Mouse (Mus musculus) T-helper 17 cell (primary cell): ENCODE results near the gene Tiam1.

Experiments used
- in situ Hi-C, 2 experiments: fragments of 300-600 bp; cut with MboI, MseI; formaldehyde crosslinking; loops; 1 replicate in 1 of 2; 2 replicates in 1 of 2; pipeline ENCODE4 v1.15.1; 2025; ENCODE audit warnings: high pct_unique_total_duplicates in 2 of 2

Gene Tiam1

DNA sequence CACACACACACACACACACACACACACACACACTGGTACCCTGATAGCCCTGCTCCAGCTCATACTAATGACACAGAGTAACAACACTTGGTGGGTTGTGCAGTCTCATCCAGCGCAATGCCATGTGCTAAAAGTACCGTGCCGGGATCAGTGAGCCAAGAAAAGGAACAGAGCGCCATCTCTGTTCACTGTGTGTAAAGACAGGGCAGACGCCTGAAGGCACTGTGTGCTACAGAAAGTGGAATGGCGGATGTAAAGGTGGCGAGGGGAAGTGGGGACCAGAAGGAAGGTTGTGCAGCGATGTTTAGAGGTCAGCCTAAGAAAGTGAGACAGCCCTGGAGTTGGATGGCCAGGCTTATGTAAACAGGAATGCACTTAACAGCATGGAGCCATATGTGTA is 221.1 kb downstream of the Tiam1 start:
- in situ Hi-C loops: no loop called here

DNA sequence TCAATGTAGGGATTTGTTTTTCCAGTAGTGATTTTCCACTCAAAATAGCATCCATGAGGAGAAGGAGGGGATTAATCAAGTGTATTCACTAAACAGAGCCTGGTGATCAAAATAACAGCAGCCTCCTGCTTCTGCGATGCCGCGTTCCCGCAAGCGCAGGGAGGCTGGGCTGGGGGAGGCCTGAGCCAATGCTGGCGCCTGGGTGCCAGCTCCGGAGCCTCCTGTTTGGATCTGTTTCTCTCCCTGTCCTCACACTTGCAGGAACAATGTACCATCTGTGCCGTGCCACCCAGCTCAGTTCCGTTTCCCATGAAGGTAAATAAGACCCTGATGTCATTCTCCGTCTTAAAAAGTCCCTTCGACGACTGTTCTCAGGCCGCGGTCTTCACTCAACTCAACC is 222.2 kb downstream of the Tiam1 start:
- in situ Hi-C loops: no loop called here

DNA sequence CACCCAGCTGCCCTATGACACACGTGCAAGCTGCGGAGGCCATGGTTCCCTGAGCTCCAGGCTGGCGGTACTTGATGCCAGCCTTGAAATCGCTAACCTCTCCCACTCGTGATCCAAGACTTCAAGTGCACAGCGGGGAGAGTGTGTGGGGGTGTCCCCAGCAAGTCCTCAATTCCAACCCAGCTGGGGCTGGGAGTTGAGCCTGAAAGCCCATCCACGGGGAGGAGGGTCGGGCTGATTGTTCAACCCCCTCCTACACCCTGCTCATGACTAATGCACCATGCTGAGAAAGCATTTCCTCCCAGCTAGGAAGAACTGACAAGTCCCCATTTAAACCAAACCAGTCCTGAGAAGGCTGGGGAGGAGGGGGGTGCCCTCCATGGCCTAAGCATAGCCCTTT is 223.2 kb downstream of the Tiam1 start:
- in situ Hi-C loops: no loop called here

DNA sequence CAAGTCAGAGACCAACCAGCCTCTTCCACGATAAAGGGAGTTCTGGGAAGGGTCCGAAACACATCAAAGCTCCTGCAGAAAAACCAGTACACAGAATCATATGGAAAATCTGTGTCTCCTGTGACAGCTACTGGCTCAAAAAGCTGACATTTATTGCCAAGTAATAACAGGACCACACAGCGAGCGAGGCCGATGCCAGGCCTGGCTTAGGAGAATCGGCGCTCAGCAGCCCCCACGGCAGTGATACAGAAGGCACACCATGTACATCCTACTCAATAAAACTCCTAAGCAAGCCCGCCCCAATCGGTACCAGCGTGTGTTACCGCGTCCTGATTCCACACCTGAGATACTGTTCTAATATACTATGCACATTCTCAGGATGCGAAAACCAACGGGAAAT is 226.2 kb downstream of the Tiam1 start:
- in situ Hi-C loops: loop anchor here in 1 of 2 experiments (5.0 kb wide), 1 partner anchor 145 kb away; no protein-coding TSS in a partner anchor

GRCm38 (mm10) chr16:89914946-89915345 is 228.6 kb downstream of the Tiam1 start:
- in situ Hi-C loops: loop anchor here in 1 of 2 experiments (5.0 kb wide), 1 partner anchor 143 kb away; no protein-coding TSS in a partner anchor

GRCm38 (mm10) chr16:89912686-89913375 is 230.7 kb downstream of the Tiam1 start:
- in situ Hi-C loops: no loop called here

DNA sequence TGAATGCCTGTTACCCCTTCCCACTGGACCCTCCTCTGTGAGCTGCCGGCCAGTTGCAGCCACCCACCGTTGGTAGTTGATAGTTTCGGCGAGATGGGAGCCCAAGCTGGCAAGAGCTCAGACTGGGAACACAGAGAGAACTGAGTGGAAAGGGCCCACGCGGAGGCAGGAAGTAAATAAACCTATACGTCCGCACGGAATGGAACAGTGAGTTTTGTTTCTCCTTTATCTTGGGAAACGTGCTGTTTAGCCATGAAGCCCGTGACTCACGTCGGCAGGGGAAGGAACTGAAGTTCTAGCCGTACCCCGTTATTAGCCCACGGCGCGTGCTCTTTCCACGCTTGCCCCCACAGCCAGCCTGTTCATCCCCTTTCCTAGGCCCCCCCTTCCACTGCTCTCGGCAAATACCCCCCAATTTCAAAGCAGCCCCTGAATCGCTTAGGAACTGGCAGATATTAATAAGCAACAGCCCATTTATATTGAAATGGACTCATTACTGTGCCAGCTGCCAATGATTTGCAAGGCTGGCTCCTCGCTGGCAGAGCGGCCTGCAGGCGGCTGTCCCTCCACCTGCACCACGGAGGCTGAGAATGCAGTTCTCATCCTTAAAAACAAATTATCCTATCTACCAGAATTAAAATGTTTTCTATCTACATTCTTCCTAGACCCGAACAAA is 234.0 kb downstream of the Tiam1 start:
- in situ Hi-C loops: no loop called here

DNA sequence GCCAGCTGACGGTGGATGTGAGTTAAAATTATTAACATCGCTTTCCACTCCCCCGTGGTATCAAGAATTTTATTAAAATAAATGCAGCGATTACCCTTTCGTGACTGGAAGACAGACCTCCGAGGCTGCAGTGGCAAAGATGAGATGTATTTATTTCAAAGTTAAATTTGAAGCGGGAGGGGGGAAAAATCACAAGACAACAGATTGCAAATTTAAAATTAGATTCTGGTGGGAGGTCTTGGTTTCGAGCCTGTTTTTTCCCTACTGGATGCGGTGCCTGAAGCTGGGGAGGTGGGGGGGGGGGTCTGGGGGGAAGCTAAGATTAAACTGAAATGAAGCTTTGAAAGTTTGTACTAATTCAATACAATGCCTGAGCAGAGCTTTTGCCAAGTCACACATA is 235.9 kb downstream of the Tiam1 start:
- in situ Hi-C loops: no loop called here

- in situ Hi-C loops: no loop called here
Measured at GRCm38 (mm10) chr16:89906909-89907308, 236.7 kb downstream of the Tiam1 start.

- in situ Hi-C loops: no loop called here
Measured at GRCm38 (mm10) chr16:89905730-89906305, 237.8 kb downstream of the Tiam1 start.

DNA sequence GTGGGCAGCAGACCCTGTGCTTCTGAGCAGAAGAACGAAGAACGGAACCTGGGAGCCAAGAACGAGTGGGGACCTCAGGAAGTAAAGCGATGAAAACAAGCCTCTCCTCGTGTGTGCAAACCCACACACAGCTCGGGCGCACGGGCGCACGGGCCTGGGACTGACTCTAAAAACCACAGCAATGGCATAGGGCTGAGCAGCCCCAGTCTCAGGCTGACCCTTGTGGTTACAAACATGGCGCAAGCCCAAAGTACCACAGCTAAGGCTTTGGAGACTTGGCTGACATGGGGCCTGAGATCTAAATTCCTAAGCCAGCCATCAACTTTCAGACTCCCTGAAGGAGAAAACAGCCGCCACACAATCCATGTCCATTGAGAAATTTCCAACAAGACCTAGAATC is 239.4 kb downstream of the Tiam1 start:
- in situ Hi-C loops: no loop called here

GRCm38 (mm10) chr16:89902578-89903304 is 240.8 kb downstream of the Tiam1 start:
- in situ Hi-C loops: no loop called here

- in situ Hi-C loops: no loop called here
Measured at GRCm38 (mm10) chr16:89900681-89901080, 242.9 kb downstream of the Tiam1 start.

DNA sequence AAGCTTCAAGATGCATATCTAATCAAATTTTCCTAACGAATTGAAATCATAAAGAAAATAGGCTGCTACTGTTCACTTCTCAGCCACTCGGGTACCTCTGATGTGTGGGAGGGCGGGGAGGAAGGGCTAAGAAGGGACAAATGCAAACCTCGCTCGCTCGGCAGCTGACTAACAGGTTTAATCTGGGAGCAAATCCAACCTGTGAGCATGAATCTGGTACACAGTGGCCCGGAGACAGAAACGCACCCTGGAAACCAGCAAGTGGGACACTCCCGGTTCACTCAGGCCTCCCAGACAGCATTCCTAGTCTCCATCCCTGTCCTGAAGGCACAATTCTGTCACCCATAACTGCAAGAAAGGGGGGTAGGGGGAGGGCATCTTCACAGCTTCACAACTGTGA is 244.4 kb downstream of the Tiam1 start:
- in situ Hi-C loops: loop anchor here in 1 of 2 experiments (5.0 kb wide), 1 partner anchor 57 kb away; no protein-coding TSS in a partner anchor

- in situ Hi-C loops: loop anchor here in 1 of 2 experiments (5.0 kb wide), 1 partner anchor 56 kb away; no protein-coding TSS in a partner anchor
Measured at GRCm38 (mm10) chr16:89898299-89898625, 245.3 kb downstream of the Tiam1 start.

GRCm38 (mm10) chr16:89897547-89898298 is 245.8 kb downstream of the Tiam1 start:
- in situ Hi-C loops: loop anchor here in 1 of 2 experiments (5.0 kb wide), 1 partner anchor 55 kb away; no protein-coding TSS in a partner anchor

DNA sequence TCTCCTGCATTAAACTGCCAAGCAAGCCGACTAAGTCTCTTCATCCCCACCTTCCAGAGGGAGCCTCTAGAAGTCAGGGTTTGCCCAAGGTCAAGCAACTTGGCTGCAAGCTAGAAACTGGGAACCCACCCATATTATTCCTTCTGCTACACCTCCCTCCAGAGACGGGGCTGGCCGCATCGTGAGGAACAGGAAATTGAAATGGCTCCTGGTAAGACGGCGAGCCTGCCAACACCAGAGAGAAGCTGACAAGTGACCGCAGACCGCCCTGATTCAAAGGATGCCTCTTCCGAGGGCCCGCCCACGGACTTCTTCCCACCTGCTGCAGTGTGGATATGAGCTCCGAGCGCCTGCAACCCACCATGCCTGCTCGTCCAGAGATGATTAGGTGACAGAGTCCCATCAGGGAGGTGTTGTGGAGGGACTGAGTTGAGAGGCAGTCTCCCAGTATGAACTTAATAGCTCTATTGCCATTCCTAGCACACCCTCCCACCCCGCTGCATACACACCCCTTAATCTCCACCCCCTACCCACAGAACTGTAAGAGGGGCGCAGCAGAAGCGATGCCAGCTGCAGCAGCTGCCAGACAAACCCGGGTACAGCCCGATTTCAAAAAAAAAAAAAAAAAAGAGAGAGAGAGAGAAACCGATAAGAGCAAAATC is 246.6 kb downstream of the Tiam1 start:
- in situ Hi-C loops: loop anchor here in 1 of 2 experiments (5.0 kb wide), 1 partner anchor 55 kb away; no protein-coding TSS in a partner anchor

DNA sequence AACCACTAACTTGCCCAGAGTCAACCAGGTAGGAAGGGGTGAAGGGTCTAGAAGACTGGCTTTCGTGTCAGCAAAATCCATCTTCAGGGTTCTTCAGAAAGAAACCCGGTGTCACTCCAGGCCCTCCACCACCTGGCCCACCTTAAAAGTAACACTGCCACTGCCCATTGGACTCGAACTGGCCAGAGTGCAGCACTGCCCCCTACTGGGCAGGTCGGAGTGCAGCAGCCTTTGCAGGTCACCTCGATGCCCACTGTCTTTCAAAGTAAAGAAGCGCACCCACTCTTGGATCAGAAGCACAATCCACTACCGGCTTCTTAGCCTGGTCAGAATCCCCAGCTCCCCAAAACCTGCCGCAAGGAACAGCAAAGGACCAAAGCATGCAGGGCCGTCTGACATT is 247.2 kb downstream of the Tiam1 start:
- in situ Hi-C loops: loop anchor here in 1 of 2 experiments (5.0 kb wide), 1 partner anchor 54 kb away; no protein-coding TSS in a partner anchor

GRCm38 (mm10) chr16:89895283-89895682 is 248.3 kb downstream of the Tiam1 start:
- in situ Hi-C loops: loop anchor here in 1 of 2 experiments (5.0 kb wide), 1 partner anchor 53 kb away; no protein-coding TSS in a partner anchor

DNA sequence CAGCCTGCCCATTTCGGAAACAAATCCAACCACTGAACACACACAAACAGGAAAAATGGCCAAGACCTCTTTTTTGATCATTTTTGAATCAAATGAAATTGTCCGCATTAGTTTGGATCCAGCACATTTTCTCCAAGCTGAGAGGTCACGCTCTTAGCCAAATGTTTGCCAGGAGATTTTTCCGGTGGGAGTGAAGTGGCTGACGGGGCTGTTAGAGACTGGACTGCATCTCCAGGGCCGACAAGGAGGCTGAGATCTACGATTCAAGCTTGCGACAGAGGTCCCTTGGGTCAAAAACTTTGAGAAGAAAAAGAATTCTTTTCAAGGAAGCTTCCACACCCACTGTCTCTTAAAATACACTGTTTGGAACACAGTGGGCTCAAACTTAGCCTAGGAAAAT is 248.8 kb downstream of the Tiam1 start:
- in situ Hi-C loops: loop anchor here in 1 of 2 experiments (5.0 kb wide), 1 partner anchor 53 kb away; no protein-coding TSS in a partner anchor
